Mouse (Mus musculus) urinary bladder, postnatal 14 days (tissue): ENCODE data around the gene Natd1.
A peak's percentile ranks its signal among the peaks of the same experiment; 100 is the strongest.

Source experiments
- DNase-seq: peaks from one replicate; pipeline ENCODE4 v3.0.0; 2021; ENCODE audit warnings: low spot score

Natd1 gene

DNA sequence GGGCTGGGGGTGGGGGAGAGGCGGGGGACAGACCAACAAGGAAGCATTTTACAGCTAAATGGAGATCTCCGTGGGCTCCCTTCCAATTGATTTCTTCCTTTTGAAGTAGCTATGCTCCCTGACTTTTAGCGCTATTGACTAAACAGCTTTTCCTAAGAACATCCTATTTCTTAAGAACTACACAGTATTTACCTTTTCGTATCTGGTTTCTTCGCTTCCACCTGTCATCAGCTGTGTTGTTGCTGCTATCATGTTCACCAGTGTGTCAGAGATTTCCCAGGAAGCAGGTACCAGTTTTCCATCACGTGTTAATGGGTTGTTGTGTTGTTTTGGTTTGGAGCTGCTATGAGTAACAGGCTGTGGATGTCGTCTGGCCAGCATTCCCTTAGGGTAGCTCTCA, at the start of gene Natd1:
Gene Natd1, minus strand, starts transcription at position 260 of the 400 bp plus-strand sequence.
- no peak for DNase-seq

DNA sequence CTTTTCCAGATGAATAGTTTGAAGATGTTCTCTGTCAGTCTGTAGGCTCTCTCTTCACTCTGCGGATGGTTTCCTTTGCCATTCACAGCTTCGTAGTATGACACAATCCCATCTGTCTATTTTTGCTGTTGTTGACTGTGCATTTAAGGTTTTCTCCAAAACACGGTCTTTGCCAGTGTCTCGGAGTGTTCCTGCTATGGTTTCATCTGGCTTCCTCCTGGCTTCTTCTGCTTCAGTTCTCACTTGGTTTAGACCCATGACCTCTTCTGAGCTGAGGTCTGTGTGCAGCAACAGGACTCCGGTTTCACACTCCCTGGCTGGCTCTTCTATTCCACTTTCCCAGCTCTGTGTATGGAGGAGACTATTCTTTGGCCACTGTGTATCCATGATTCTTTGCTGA, 48.2 kb upstream of the Natd1 start:
- DNase-seq = no peak

DNA sequence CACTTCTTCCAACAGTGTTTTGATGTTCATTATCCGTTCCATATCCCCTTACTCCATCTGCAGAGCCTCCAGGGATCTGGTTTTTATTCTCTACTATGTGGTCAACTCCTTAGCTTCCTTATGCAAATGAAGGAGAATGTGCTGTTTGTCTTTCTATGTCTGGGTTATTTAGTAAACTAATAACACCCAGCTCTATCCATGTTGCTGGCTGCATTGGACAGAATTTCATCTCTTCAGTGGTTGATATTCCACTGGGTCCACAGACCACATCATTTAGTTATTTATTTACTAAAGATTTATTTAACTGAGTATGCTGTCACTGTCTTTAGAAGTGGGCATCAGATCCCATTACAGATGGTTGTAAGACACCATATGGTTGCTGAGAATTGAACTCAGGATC, 46.6 kb upstream of the Natd1 start:
- DNase-seq = no peak

DNA sequence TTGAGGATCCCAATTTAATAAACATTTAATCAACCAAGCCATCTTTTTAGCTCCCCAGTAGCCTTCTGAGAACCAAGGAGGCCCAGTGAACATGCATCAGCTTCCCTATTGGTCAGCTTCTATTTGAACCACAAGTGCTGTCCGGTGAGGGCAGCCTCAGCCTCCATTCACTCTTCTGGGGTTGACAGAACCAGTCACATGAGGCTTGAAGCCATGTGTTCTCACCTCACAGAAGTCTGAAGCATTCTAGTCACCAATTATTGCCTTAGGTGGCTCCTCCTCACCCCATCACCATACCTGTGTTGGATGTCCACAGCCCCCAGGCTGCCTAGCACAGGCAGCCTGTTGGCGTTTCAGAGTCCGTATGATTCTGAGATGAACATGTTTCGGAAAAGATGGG, 44.4 kb upstream of the Natd1 start:
- DNase-seq = no peak

- DNase-seq = no peak
Measured at GRCm38 (mm10) chr11:60955621-60956383, 41.3 kb upstream of the Natd1 start.

DNA sequence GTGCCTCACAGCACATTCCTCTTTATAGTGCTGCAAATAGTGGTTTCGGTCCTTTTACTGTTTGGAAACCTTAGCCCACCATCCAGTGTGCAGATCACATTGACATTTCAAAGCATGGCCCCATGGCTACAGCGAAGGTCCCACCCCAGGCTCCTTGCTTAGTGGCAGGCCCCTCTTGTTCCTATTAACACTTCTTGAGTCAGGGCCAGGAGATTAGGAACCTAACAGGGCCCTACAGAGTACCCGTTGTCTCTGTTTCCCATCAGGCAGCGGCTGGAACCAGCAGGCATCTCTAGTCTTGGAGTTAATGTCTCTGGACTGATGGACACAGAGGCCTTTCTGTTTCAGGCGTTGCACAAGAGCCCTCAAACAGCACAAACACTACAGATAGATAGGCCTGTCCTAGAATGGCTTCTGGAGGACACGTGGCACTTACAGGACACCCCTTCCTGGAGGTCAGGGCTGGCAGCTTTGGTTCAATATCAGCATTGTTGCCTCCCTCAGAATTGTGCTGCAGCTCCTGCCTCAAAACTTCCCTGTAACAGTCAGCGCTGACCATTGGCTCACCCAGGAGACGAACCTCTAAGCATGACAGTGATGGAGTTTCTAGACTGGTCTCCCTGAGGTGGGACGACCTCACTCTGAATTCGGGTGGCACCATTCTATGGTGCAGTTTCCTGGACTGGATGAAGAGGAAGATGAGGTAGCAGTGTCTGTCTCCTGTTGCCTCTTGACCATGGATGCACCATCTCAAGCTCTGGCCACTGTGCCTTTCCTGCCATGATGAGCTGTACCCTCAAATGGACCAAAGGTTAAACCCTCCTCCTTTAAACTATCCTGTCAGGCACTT, 39.9 kb upstream of the Natd1 start:
- DNase-seq = no peak

DNA sequence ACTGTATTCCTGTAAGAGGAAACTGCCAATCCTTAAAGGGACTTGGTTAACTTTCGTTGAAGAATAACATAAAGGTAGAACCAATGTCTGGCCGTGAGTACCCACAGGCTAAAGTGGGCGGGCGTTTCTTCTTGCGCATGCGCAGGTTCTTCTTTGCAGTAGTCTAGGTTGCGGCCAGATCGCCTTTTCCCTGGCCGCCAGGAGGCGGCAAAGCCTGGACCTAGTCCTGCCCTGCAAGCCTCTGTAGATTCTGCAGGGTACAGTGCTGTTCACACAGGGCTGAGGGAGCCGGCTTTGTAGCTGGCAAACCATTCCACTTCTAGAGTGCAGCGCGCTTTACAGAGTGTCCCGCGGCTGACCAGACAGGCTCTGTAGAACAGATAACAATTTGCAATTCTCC, 39.3 kb upstream of the Natd1 start:
- peak; percentile 91 for DNase-seq

DNA sequence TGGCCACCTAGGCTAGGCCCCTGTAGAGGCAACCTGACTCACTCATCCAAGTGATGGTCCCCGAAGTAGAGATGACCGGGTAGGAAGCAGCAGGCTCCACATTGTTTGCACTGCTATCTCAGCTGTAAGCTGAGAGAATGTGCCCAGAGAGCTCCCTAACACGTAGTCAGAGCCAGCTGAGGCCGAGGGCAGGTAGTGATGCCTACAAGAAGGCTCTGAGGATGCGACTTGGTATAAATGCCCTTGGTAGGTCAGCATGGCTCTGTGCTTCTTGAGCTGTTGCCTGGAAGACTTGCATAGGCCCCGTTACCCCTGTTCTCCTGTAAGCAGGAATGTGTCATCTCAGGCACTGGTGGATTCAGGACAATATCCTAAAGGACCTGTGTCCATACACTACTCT, 38.4 kb upstream of the Natd1 start:
- no peak for DNase-seq

- no peak for DNase-seq
Measured at GRCm38 (mm10) chr11:60952362-60952761, 37.8 kb upstream of the Natd1 start.

DNA sequence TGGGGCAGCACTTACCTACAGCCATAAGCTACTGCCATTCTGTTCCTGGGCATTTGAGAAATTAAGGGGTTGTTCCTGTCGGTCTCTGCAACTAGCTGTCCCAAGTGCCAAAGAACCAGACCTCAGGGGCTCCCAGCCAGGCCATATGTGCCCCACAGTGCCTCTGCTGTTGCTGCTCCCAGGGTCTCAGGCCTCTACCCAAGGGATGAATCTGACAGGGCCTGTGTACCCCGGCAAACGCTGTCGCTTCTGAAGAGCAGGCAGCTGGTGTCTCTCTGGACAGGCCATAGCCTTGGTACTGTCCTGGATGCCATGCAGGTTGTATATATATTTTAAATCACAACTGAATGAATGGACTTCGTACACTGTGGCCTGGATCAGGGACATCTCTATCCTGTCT, 37.3 kb upstream of the Natd1 start:
- no peak for DNase-seq

DNA sequence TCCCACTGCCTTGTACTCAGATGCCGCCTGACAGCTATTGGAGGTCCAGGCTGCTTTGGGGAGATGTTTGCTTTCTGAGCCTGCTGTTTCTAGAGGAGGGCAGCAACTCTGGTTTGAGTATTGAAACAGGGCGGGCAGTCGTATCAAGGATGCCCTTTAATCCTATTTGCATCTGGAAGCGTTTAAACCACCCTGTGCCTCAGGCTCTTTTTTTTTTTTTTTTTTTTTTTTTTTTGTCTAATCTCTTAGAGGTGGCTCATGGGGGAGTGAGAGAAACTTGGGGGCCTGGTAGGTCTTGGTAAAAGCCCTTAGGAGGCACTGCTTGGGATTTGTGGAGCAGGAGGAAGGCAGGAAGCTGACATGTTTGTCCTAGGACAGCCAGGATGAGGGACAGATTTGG, 30.5 kb upstream of the Natd1 start:
- no peak for DNase-seq

DNA sequence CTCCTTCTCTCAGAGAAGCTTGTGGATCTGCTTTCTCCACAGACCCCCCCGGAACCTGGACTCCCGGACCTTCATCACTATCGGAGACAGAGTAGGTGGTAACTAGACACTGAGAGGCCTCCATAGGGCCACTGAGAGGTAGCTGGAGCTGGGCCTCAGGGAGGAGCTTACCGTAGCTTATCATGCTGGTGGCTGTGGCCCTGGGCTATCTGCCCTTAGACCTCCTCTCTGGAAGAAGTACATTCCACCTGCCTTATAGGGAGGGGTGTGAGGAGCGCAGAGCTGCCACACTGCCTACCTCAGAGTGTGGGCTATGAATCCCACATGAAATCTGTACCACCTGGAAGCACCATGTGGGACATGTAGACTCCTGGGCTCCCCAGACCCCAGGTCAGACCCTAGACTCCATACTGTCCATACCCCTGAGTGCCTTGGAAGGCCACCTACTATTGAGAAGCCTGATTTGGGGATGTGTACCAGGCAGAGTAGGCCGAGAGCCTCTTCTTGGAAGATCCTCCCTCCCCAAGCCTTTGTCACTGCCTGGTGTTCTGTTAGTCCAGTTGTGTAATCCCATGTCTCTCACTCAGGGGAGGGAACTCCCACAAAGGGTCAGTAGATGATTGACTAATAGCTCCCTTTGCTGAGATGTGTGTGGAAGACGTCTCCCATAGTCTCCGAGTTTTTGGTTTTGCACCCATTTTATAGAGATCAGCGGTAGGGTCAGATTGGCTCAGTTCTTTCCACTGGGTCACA, 27.9 kb upstream of the Natd1 start:
- DNase-seq = no peak

DNA sequence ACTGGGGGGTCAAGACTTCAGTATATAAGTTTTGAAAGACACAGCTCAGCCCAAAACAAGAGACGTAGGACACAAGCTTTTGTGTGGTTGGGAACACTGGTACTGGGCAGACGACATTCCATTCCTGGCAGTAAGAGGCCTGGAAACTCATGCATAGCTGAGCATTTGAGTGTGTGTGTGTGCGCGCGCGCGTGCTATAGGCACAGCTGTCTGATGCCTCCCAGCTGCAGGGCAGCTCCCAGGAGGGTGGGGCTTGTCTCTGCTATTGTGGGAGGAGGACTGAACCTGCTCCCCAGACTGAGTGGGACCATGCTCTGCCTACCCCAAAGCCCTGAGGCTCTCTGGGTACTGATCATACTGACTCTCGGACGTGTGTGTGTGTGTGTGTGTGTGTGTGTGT, 26.8 kb upstream of the Natd1 start:
- DNase-seq = peak; percentile 24

GRCm38 (mm10) chr11:60940501-60940900, 26.0 kb upstream of the Natd1 start:
- DNase-seq = no peak

GRCm38 (mm10) chr11:60939487-60939886, 24.9 kb upstream of the Natd1 start:
- DNase-seq = no peak

- no peak for DNase-seq
Measured at GRCm38 (mm10) chr11:60937611-60938010, 23.1 kb upstream of the Natd1 start.

GRCm38 (mm10) chr11:60935975-60936373, 21.4 kb upstream of the Natd1 start:
- no peak for DNase-seq

- peak; percentile 82 for DNase-seq
Measured at GRCm38 (mm10) chr11:60935326-60935974, 20.9 kb upstream of the Natd1 start.

DNA sequence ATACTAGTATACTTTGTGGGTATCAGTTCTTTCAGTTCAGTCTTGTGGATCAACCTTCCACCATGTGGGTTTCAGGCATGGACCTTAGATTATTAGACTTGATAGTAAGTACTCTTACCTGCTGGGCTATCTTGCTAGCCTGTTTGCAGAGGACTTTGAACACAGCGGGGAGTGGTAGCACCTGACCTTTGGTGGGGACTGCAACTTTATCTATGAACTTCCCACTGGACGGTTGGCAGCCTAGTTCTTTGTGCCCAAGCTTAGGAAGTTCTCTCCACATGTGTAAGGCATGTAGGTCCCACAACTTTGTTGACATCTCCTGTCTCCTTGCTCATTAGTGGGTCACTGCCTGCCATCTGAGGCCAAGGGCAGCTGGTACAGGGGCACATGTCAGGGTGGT, 20.2 kb upstream of the Natd1 start:
- DNase-seq = no peak

GRCm38 (mm10) chr11:60933178-60933930, 18.8 kb upstream of the Natd1 start:
- peak; percentile 62 for DNase-seq

- no peak for DNase-seq
Measured at GRCm38 (mm10) chr11:60932503-60933020, 18.0 kb upstream of the Natd1 start.
